Mouse (Mus musculus): Measurements from ENCODE around the gene Cldn16. TPM values are rescaled to one million over a fixed set of nuclear protein-coding genes. Genes with fewer than 3 reads are reported as not detected.
"Not testable (repeated sequence)": the region's sequence is repeated elsewhere in the genome, so short reads cannot be mapped to it uniquely, and the experiment has no call there.

Cldn16 gene
- polyA plus RNA-seq, 1 experiment from 2014 or later: not detected

DNA sequence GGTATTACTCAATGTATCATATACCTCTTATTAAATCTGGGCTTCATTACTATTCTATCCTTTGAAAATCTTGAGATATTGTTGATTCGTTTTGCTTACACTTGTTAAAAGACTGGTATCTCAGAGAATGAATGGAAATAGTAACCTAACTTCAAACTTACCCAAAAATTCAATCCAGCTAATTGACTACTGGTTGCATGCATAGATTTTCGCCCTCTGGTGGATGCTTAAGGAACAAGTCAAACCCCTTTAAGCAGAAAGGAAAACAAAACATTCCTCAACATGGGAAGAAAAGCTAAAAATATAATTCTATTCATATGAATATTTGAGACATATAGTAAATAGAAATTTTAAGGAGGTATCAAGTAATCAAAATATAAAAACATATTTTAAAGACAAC, 32.8 kb downstream of the Cldn16 start:
- Histone ChIP-seq H3K27ac (no peak overlapping the region), H3K4me3 (no peak overlapping the region), H3K36me3 (no peaks in the 10 kb centered on the region), H3K27me3 (no peaks in the 10 kb centered on the region), H3K9ac (no peak overlapping the region), H3K4me1 (no peaks in the 10 kb centered on the region), H3K4me2 (replicated peaks) (no peak overlapping the region), H3K9me3 (no peaks in the 10 kb centered on the region)
- no peak for ATAC-seq (ENCODE audit: insufficient number of reproducible peaks, insufficient read depth, low FRiP score, low TSS enrichment)
- 13% methylated on average over 2 of the region's 2 CpGs for WGBS

- H3K9me3 ChIP-seq; ATAC-seq (ENCODE audit: insufficient number of reproducible peaks, insufficient read depth, low FRiP score, low TSS enrichment): not testable (repeated sequence)
- WGBS: 89% methylated on average over 3 of the region's 3 CpGs
Measured at GRCm38 (mm10) chr16:26499705-26500104, 36.8 kb downstream of the Cldn16 start.

GRCm38 (mm10) chr16:26500738-26501137, 37.8 kb downstream of the Cldn16 start:
- no peaks in the 10 kb centered on the region for H3K27me3 ChIP-seq
- no peak overlapping the region for H3K4me3 ChIP-seq
- no peak overlapping the region for H3K4me2 ChIP-seq (replicated peaks)
- no peak overlapping the region for H3K27ac ChIP-seq
- H3K9me3 ChIP-seq: no peaks in the 10 kb centered on the region
- no peak for ATAC-seq (ENCODE audit: insufficient number of reproducible peaks, insufficient read depth, low FRiP score, low TSS enrichment)
- 77% methylated on average over 3 of the region's 3 CpGs for WGBS
- no peaks in the 10 kb centered on the region for H3K36me3 ChIP-seq
- no peaks in the 10 kb centered on the region for H3K4me1 ChIP-seq
- no peak overlapping the region for H3K9ac ChIP-seq

More at GRCm38 (mm10) chr16:26499705-26500104, 36.8 kb downstream of the Cldn16 start:
- not testable (repeated sequence) for H3K36me3 ChIP-seq; H3K9ac ChIP-seq; H3K27me3 ChIP-seq; H3K4me2 ChIP-seq (replicated peaks); H3K4me1 ChIP-seq; H3K27ac ChIP-seq; H3K4me3 ChIP-seq

GRCm38 (mm10) chr16:26504961-26505360, 42.0 kb downstream of the Cldn16 start:
- no peaks in the 10 kb centered on the region for H3K27me3 ChIP-seq
- H3K4me2 ChIP-seq (replicated peaks): no peak overlapping the region
- no peak overlapping the region for H3K4me3 ChIP-seq
- no peak overlapping the region for H3K9ac ChIP-seq
- H3K27ac ChIP-seq: no peak overlapping the region
- H3K9me3 ChIP-seq: no peaks in the 10 kb centered on the region
- no peaks in the 10 kb centered on the region for H3K4me1 ChIP-seq
- 72% methylated on average over 4 of the region's 4 CpGs for WGBS
- no peak for ATAC-seq (ENCODE audit: insufficient number of reproducible peaks, insufficient read depth, low FRiP score, low TSS enrichment)
- H3K36me3 ChIP-seq: no peaks in the 10 kb centered on the region

GRCm38 (mm10) chr16:26519596-26519995, 56.7 kb downstream of the Cldn16 start:
- WGBS: 58% methylated on average over 2 of the region's 2 CpGs
- no peaks in the 10 kb centered on the region for H3K4me1 ChIP-seq
- no peak overlapping the region for H3K4me2 ChIP-seq (replicated peaks)
- H3K27ac ChIP-seq: no peak overlapping the region
- no peak overlapping the region for H3K4me3 ChIP-seq
- no peaks in the 10 kb centered on the region for H3K27me3 ChIP-seq
- H3K36me3 ChIP-seq: no peaks in the 10 kb centered on the region
- no peaks in the 10 kb centered on the region for H3K9me3 ChIP-seq
- H3K9ac ChIP-seq: no peak overlapping the region
- no peak for ATAC-seq (ENCODE audit: insufficient number of reproducible peaks, insufficient read depth, low FRiP score, low TSS enrichment)

DNA sequence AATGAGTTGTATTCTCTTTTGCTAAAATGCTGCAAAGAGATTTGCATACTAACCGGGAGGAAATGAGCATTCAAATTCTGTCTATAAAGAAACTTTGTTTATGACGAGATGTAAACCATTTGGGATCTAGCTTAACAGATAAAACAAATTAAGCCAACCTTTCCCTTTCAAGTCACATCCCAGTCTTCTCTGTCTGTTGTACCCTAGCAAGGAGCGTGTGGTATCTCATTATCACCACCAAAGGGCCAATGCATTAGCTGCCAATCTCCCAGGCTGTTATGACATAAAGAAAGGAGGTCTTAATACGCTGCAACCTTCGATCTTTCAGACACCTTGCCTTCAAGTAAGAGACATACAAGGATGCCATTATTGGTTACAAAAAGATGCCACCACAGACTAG, 62.9 kb downstream of the Cldn16 start:
- Histone ChIP-seq H3K9ac (no peak overlapping the region), H3K36me3 (no peaks in the 10 kb centered on the region), H3K4me2 (replicated peaks) (no peak overlapping the region), H3K4me1 (no peaks in the 10 kb centered on the region), H3K9me3 (no peaks in the 10 kb centered on the region), H3K27me3 (no peaks in the 10 kb centered on the region), H3K27ac (no peak overlapping the region), H3K4me3 (no peak overlapping the region)
- ATAC-seq (ENCODE audit: insufficient number of reproducible peaks, insufficient read depth, low FRiP score, low TSS enrichment): no peak
- WGBS: 85% methylated on average over 5 of the region's 5 CpGs

DNA sequence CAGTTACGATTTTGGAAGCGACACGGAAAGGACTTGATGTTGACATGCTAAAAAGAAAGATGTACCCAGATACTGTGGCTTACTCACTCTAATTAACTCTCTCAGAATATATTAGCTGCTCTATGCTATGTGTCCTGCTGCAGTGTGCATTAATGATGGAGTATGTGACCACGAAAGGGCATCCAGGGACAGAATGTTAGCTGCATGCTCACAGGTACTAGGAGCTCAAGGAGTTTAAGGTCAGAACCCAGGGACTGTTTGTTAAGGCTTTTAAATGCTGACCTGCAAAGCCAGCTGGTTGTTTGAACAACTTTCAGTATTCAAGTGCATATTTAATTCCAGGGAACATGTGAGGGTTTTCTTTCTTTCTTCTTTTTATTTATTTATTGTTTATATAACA, 63.7 kb downstream of the Cldn16 start, which contains the start of gene Tmem207:
Gene Tmem207 (minus strand): TSS at position 101 of the 400 bp plus-strand sequence.
- Histone ChIP-seq H3K4me2 (replicated peaks) (no peak within 1 kb of the TSS), H3K36me3 (no peaks in the 10 kb centered on the region), H3K9ac (no peak within 1 kb of the TSS), H3K9me3 (no peaks in the 10 kb centered on the region), H3K4me1 (no peaks in the 10 kb centered on the region), H3K27ac (no peak within 1 kb of the TSS), H3K27me3 (no peaks in the 10 kb centered on the region), H3K4me3 (no peak within 1 kb of the TSS)
- 92% methylated on average over 4 of the region's 4 CpGs for WGBS
- no peak for ATAC-seq (ENCODE audit: insufficient number of reproducible peaks, insufficient read depth, low FRiP score, low TSS enrichment)

GRCm38 (mm10) chr16:26527931-26528666, 65.2 kb downstream of the Cldn16 start:
- ATAC-seq (ENCODE audit: insufficient number of reproducible peaks, insufficient read depth, low FRiP score, low TSS enrichment): no peak

DNA sequence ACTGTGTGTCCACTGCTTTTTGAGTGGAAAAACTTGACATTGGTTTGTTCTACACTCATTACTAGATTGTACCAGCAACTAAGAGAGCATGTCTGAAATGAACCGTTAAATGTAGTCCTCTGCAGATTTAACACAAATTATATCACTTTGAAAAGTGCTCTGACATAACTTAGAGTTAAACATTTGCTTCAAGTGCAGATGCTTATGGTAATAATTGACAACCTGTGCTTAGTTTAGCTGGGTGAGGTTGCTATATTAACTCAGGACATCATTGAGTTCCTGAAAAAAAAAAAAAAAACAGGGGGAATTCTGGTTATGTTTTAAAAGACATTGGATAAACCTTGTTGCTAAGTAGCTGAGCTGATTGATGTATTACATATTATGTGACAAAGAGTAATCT, 67.5 kb downstream of the Cldn16 start:
- Histone ChIP-seq H3K27ac (no peak overlapping the region), H3K4me1 (no peaks in the 10 kb centered on the region), H3K4me3 (no peak overlapping the region), H3K4me2 (replicated peaks) (no peak overlapping the region), H3K9me3 (no peaks in the 10 kb centered on the region), H3K9ac (no peak overlapping the region), H3K27me3 (no peaks in the 10 kb centered on the region), H3K36me3 (no peaks in the 10 kb centered on the region)
- 78% methylated on average over 1 of the region's 1 CpGs for WGBS
- no peak for ATAC-seq (ENCODE audit: insufficient number of reproducible peaks, insufficient read depth, low FRiP score, low TSS enrichment)

More at GRCm38 (mm10) chr16:26527931-26528666, 65.2 kb downstream of the Cldn16 start:
- Histone ChIP-seq H3K9ac (no peak overlapping the region), H3K4me3 (no peak overlapping the region), H3K27ac (no peak overlapping the region), H3K4me1 (no peaks in the 10 kb centered on the region), H3K4me2 (replicated peaks) (no peak overlapping the region), H3K9me3 (no peaks in the 10 kb centered on the region), H3K27me3 (no peaks in the 10 kb centered on the region), H3K36me3 (no peaks in the 10 kb centered on the region)
- WGBS: 76% methylated on average over 10 of the region's 10 CpGs

GRCm38 (mm10) chr16:26532287-26532686, 69.4 kb downstream of the Cldn16 start:
- no peak overlapping the region for H3K27ac ChIP-seq
- no peak overlapping the region for H3K4me2 ChIP-seq (replicated peaks)
- H3K36me3 ChIP-seq: no peaks in the 10 kb centered on the region
- no peaks in the 10 kb centered on the region for H3K9me3 ChIP-seq
- H3K4me3 ChIP-seq: no peak overlapping the region
- 60% methylated on average over 1 of the region's 1 CpGs for WGBS
- H3K9ac ChIP-seq: no peak overlapping the region
- no peaks in the 10 kb centered on the region for H3K4me1 ChIP-seq
- ATAC-seq (ENCODE audit: insufficient number of reproducible peaks, insufficient read depth, low FRiP score, low TSS enrichment): no peak
- H3K27me3 ChIP-seq: no peaks in the 10 kb centered on the region

All from embryonic facial prominence, embryonic 12.5 days (tissue).